Mouse (Mus musculus) gastrocnemius, postnatal 36 days (tissue): ENCODE measurements around the gene Osbpl3. TPM values are rescaled to one million over a fixed set of nuclear protein-coding genes. Genes with fewer than 3 reads are reported as not detected.

Experiments used
- DNase-seq, 2 experiments: peaks; one replicate each; pipeline ENCODE4 v3.0.0; 2022
- intact Hi-C: fragments of 180-260 bp; cut with DNase I; formaldehyde crosslinking; loops from one replicate; pipeline ENCODE4 v1.15.1; 2025
- total RNA-seq, 2 experiments: library from RNA; stranded (reverse); gene quantifications; 2 replicates each; pipeline ENCODE4 v1.2.3; 2021

Gene Osbpl3
- total RNA-seq, 2 experiments from 2014 or later: 2.3 to 2.6 TPM

- intact Hi-C loops: no loop called here
- DNase-seq: no peak
These were observed 109.8 kb downstream of the Osbpl3 start for GRCm38 (mm10) chr6:50346204-50346603.

- intact Hi-C loops: no loop called here
- DNase-seq: no peak
These were observed 115.6 kb downstream of the Osbpl3 start for GRCm38 (mm10) chr6:50340226-50340906.

DNA sequence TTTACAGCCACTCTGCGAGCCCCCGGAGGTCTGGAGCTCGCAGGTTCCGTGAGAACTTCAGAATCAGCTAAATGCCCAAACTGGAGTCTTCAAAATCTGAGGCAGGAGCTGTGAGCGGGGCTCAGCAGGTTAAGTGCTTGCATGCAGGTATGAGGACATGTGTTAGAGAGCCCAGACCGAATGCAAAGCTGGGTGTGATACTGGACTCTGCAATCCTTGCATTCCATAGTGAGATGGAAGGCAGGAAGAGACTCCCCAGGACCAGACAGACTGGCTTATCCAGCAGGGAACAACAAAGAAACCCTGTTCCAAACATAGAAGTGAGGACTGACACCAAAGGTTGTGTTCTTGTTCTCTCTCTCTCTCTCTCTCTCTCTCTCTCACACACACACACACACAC lies 118.6 kb downstream of the Osbpl3 start:
- intact Hi-C loops: no loop called here
- no peak for DNase-seq

DNA sequence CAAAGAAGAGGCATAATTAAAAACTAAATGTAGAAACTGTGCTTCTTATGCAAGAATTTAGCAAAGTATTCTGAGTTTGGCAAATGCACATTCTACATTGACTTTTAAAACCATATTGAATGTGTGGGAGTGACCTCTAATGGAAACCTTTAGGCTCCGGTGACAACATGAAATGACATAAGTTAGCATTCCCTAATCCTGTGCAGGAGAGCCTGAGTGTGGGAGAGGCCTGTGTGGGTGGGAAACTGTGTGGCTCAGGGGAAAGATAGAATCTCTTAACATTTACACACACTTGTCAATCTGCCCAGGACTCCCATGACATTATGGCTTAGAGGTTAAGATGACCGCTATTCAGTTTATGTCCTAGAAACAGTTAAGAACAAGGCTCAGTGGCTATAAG lies 119.6 kb downstream of the Osbpl3 start:
- DNase-seq: no peak
- intact Hi-C loops: no loop called here

DNA sequence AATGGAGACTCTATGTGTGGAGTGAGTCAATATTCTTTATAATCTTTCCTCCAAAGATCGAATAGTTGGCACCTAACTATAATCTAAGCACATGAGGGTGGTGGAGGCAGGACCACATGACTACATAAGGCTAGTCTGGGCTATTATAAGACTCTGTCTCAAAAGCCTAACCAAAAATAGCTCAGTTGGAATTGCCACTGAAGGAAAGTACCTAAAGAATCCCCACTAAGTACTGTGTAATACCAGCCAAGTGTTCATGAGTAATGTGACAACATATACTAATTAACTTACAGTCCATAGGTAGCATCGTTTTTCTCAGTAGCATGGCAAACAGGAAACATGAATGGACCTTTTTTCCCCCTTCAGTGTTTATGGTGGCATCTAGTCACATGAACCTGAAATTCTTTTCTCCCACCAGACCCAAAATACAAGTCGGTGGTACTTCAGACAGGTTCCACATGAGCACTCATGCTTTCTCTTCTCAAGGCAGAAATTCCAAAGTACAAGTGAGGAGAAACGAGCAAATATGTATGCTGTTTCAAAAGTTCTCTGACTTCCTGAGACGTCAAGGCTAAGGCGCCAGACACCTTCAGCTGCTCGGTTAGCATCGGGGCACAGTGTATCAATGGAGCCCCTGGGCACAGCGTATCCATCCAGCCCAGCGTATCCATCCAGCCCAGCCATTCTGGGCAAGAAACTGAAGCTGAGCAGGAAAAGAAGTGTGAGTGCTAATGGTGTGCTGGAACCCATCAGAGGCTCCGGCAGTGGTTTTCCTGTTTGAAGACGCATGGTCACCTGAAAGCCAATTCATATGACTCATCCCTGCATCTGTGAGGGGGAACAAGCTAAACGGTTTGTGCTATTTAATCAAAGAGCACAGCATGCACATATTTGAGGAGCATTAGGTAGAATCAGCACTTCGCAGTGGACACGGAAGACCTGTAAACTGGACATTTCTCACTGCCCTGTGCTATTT lies 120.9 kb downstream of the Osbpl3 start:
- DNase-seq: no peak
- intact Hi-C loops: no loop called here

GRCm38 (mm10) chr6:50333346-50333745 lies 122.7 kb downstream of the Osbpl3 start:
- no peak for DNase-seq
- intact Hi-C loops: no loop called here

DNA sequence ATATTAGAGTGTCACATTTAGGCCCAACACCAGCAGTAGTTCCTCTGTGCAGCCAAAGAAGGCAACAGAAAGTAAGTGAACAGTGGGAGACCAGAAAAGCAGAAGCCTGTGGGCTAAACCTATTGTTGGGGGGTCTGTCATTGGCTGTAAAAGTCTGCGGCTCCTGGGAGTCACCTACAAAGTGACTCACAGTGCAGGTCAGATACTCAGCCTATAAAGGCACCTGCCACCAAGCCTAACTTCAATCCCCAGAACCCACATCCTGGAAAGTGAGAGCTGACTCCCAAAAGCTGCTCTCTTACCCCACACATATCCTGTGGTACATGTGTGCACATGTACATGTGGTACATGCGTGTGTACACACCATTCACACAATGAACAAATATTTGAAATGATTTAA lies 124.5 kb downstream of the Osbpl3 start:
- intact Hi-C loops: no loop called here
- no peak for DNase-seq

GRCm38 (mm10) chr6:50329380-50329779 lies 126.6 kb downstream of the Osbpl3 start:
- intact Hi-C loops: no loop called here
- no peak for DNase-seq

DNA sequence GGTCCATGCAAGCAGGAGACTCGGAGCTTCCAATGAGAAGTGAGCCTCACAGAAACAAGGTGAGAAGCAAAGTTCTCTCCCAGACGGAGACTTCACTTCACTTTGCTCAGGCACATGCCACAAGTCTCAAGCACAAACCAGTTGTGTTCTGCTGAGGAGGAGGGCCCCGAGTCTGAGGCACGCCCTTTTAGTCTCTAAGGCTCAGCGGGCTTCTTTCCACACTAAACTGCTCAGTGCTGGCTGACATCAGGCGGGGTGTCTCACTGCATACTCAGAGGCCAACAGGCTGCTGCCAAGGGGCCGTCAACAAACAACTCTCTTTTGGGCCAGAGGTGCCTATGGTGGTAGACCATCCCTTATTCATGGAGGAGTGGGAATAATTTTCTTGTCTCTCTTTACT lies 127.1 kb downstream of the Osbpl3 start:
- DNase-seq: no peak
- intact Hi-C loops: no loop called here

DNA sequence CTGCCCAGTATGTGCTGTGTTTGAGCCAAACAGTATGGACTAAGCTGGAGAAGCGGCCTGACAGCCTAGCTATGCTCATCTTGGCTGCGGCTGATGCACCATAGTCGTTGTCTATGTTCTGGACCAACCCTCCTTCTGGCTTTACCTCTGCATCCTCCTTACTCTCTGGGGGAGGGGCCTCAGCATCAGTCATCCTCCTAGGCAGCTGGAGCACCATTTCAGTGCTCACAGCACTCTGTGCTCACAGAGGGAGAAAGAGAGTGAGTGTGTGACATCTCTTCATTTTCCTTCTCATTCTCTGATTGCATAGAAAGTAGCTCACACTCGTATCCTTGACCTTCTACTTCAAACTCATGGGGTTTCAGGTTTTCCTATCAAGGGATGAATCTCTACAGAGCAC lies 129.8 kb downstream of the Osbpl3 start:
- intact Hi-C loops: no loop called here

GRCm38 (mm10) chr6:50325485-50325884 lies 130.5 kb downstream of the Osbpl3 start:
- no peak for DNase-seq
- intact Hi-C loops: no loop called here

More for the DNA sequence above, 129.8 kb downstream of the Osbpl3 start:
- no peak for DNase-seq

- DNase-seq: no peak
- intact Hi-C loops: no loop called here
These were observed 133.4 kb downstream of the Osbpl3 start for GRCm38 (mm10) chr6:50322631-50323030.

GRCm38 (mm10) chr6:50321739-50322138 lies 134.3 kb downstream of the Osbpl3 start:
- intact Hi-C loops: no loop called here
- DNase-seq: no peak

GRCm38 (mm10) chr6:50318590-50319172 lies 137.3 kb downstream of the Osbpl3 start:
- DNase-seq: no peak

DNA sequence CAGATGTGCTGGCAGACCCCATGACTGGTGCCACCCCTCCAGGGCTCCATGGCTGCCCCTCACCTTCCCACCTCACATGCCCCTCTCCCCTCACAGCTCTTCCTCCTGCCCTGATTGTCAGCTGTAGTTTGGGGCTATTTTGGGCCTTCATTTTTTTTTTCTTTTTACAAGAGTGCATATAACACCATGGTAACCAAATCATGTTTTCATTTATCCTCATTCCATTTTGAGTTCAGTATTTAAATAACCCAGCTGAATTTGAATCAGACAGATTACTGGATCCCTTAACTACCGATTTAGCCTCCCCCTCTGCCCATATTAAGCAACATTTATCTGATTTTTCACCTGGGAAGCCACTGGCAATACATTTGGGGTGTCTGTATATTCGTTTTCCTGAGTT lies 137.9 kb downstream of the Osbpl3 start:
- intact Hi-C loops: no loop called here
- no peak for DNase-seq

More at GRCm38 (mm10) chr6:50318590-50319172, 137.3 kb downstream of the Osbpl3 start:
- intact Hi-C loops: no loop called here

- no peak for DNase-seq
- intact Hi-C loops: no loop called here
These were observed 139.1 kb downstream of the Osbpl3 start for GRCm38 (mm10) chr6:50316795-50317505.

- intact Hi-C loops: no loop called here
- no peak for DNase-seq
These were observed 141.5 kb downstream of the Osbpl3 start for GRCm38 (mm10) chr6:50314406-50315071.

DNA sequence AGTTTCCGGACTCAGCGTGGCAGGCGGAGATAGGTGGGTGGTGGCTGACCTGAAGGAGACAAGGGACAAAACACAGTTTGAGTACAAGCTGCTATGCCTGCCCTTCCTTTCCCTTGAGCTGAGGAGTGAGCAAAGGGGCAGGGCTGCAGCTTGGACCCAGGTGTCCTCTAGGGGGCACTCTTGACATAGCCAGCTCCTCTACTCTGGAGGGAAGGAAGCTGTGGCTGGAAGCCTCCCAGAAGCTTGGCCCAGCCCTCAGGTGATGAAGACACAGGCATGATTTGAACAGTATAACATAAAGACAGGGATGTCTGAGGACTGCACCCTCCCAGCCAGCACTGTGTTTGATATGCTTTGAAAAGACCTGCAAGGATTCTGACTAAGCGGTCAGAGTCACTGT lies 143.4 kb downstream of the Osbpl3 start:
- peak; percentile 64 to 67 for DNase-seq
- intact Hi-C loops: loop anchor here (1.0 kb wide), 1 partner anchor 214 kb away; no protein-coding TSS in a partner anchor

DNA sequence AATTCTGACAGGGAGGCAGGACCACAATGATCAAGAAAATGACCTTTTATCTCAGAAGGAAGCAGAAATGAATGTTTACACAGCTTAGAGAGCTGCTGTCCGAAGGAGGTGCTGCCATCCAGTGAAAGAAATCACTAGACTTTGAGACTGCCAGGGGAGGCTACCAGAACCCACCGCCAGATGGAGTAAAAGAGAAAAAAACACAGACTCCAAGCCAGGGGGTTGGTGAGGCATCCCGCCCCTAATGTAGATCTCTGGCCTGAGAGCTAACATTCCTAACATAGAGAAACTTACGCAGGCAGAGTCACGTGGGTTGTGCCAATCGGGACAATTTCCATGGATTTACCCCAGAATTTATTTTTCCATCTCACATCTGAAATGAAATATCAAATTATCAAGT lies 147.0 kb downstream of the Osbpl3 start:
- intact Hi-C loops: loop anchor here (1.0 kb wide), 1 partner anchor 227 kb away; no protein-coding TSS in a partner anchor
- DNase-seq: no peak

DNA sequence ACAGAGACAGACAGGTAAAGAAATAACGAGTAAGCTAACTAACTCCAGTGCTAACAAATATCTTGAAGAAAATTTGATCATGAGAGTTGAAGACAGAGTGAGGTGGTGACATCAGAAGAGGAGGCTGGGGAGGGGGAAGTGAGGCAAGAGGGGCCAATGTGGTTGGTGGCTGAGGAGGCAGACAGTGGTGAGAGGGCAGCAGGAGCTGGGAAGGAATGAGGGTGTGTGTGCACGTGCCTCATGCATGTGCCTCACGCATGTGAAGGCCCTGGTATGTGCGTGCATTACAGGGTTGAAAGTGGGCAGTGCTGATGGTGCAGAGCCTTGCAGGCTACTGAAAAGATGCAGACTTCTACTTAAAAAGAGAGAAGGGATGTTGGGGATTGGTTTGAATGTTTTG lies 149.4 kb downstream of the Osbpl3 start:
- DNase-seq: no peak
- intact Hi-C loops: no loop called here
